Mouse (Mus musculus) embryonic fibroblast, embryonic 13.5 days (primary cell): ENCODE measurements around the gene Gm45015.

ENCODE experiments used
- CTCF ChIP-seq: IDR thresholded peaks from 2 replicates; pipeline ENCODE4 v1.5.1; 2011; ENCODE audit warnings: mild to moderate bottlenecking, control low read depth, low read length, moderate library complexity, borderline replicate concordance; ENCODE audit not compliant: insufficient read depth
- POLR2A ChIP-seq: IDR thresholded peaks from 2 replicates; pipeline ENCODE4 v1.6.1; 2011; ENCODE audit warnings: low read depth, mild to moderate bottlenecking, control low read depth, low read length, moderate library complexity

DNA sequence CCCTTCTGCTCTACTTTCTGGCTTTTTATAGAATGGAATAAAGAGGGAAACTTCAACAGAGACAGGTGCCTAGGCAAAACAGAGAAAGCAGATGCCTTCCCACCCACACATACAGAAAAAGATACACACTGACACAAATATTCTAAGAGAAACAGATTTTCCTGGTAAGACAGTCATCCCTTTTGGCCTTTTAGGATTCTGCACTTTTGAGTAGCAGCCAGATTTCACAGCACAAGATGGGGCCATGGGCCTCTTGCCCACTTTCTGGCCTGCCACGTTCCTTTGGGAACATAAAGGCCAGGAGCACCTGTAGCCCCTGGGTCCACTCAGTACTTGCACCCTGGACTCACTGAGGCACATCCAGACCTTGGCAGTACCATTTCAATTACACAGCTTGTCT, 7.7 kb upstream of the Gm45015 start:
- no peak for TF ChIP-seq CTCF
- no peak for TF ChIP-seq POLR2A
